Mouse (Mus musculus) large intestine, adult 2 months (tissue): ENCODE data around the gene Tesmin. TPM values are rescaled to one million over a fixed set of nuclear protein-coding genes. Genes with fewer than 3 reads are reported as not detected.

Experiments used
- DNase-seq: peaks from one replicate; pipeline ENCODE4 v3.0.0-alpha.2; 2012; ENCODE audit warnings: low read depth, low spot score
- WGBS: fragments of 180-500 bp; shearing (Covaris S2); methylation state at CpG from one replicate; pipeline ENCODE4 v1.1.7; 2018; 5-methylcytosine and 5-hydroxymethylcytosine counted together
- polyA plus RNA-seq: library from polyadenylated mRNA; depleted of rRNA; stranded (reverse); fragments of >200 nt; gene quantifications from 2 replicates; pipeline ENCODE4 v1.2.3, GENCODE M21; 2012

The Tesmin gene
- polyA plus RNA-seq, 1 experiment: 0.11 TPM

DNA sequence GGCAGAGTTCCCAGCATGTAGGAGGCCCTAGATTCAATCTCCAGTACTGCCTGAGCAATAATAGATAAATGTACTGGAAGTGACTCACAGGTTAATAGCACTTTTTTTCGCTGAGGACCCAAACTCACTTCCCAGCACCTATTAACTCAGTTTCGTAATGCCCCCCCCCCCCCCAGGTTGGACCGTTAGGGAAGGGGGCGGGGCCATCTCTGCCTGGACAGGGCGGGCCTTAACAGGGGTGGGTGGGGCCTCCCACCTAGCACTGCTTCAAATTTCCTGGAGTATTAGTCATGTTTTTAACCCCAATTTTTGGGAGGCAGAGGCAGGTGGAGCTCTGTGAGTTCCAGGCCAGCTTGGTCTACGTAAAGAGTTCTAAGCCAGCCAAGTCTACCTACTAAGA, 596 bp upstream of the Tesmin start:
- no peak for DNase-seq
- 55% methylated on average over 6 of the region's 6 CpGs for WGBS

DNA sequence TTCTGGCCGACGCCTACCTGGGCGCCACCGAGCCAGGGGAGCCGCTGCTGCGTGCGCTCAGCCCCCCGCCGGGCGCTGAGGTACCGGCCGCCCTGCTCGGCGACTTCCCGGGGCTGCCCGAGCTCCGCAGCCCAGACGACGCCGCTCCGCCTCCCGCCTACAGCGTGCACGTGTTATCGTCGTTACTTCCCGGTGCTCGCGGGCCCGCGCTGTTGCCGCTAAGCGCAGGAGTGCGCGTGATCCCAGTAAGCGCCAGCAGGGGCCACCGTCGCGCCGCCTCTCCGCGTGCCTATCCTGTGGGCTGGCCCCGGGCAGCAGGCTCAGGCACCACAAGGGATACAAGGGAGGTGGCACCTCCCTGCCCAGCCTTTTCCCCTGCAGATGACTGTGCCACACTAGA, 432 bp downstream of the Tesmin start:
- under 1% methylated on average over 43 of the region's 43 CpGs for whole genome bisulfite sequencing

DNA sequence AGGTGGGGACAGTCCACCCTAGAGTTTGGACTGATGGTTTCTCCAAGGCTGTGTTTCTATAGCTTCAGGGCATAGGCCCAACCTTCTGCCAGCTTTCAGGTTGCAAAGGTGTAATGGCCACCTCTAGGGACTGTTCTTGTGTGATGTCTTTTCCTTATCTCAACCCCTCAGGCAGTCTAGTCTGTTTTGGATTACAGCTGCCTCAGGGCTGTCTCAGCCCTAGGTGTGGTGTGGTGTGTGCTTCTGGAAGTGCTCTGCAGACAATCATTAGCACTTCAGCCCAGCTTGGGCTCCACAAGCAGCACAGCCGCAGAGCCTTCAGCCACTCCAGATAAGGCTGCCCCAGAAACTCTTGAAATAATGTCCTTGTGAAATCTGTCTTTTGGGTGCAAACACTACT, 3.7 kb downstream of the Tesmin start:
- 87% methylated on average over 1 of the region's 1 CpGs for WGBS
- DNase-seq: no peak

More for the DNA sequence above, 432 bp downstream of the Tesmin start:
- DNase-seq: no peak

DNA sequence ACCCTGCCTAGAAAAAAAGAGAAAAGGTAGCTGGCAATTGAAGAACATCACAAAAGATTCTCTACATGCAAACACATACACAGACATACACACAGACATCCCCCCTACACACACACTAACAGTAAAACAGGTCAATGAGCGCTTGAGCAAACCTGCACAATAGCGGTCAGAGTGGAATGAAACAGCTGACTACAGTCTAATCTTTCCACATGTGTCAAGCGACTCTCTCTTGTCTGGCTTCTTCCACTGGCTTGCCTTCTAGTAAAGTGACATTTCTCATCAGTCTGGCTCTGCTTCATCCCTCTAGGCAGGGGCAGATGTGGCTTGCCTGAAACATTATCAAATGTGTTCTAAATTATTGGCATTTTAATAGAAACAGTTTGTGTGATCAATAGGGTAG, 5.6 kb downstream of the Tesmin start:
- 86% methylated on average over 3 of the region's 3 CpGs for WGBS
- no peak for DNase-seq

DNA sequence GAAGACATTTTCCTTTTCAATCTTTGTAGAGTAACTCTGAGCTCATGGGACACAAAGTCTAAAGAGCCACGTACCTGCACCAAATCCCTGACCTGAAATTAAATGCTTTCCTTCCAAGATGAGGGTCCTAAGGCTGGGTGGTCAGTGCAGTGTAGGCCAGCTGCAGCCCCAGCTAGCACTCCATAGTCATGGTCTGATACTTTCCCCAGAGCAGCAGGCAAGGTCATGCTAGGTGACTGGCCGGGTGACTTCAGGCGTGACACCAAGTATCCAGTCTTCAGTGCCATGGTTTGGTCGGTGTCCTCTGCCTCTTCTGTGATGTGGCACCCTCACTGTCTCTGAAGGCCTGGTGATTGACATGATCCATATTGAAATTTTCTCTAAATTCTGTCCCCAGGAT, 11.4 kb downstream of the Tesmin start:
- 92% methylated on average over 4 of the region's 4 CpGs for WGBS
- no peak for DNase-seq

DNA sequence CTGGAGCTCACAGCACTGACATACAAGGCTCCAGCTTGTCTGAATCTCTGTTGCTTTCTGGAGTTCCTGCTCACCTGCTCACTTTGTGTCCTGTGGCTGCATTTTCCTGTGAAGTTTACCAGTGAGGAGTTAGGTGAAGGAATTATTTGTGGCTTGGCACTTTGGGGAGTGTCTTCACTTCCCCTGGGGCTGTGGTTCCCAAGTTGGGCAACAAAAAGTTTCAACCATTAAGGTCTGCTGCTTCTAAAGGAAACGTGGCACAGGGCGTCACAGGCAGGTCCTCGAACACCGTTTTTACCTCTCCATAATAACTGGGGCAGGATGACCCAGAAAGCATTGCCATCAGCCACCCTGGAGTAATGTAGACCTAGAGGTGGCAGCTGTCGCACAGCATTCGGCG, 12.8 kb downstream of the Tesmin start:
- 83% methylated on average over 7 of the region's 7 CpGs for WGBS
- no peak for DNase-seq

DNA sequence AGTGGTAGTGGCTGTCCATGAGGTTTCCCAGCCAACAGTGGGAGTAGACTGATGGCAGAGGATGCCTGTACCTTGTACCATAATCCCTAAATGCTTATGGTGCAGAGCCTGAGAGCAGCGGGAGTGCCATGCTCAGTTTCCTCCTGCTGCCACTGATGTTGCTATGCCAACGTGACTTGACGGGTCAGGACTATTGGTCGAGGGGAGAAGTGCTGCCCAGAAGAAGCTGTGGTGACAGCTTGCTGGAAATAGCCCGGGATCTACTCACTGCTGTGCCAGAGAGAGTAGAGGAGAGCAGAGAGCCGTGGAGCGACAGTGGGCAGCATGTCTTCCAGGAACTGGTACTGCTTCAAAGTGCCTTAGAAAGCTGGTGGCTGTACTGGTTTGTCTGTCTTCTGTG, 13.3 kb downstream of the Tesmin start:
- no peak for DNase-seq
- 46% methylated on average over 7 of the region's 7 CpGs for WGBS

DNA sequence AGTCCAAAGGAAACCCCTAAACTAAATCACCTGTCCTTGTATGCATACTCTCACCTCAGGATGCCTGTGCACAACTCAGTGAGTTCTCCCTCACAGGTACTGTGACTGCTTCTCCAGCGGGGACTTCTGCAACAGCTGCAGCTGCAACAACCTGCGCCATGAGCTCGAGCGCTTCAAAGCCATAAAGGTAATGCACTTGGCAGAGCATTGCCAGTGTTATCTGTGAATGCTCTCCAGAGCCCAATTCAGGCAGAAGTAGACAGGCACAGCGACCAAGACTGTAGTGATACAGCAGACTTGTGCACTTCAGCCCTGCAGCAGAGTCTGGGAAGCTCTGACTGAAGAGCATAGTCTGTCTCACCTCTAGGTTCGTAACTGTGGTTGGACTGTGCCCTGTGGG, 13.7 kb downstream of the Tesmin start:
- no peak for DNase-seq
- WGBS: 49% methylated on average over 6 of the region's 6 CpGs

DNA sequence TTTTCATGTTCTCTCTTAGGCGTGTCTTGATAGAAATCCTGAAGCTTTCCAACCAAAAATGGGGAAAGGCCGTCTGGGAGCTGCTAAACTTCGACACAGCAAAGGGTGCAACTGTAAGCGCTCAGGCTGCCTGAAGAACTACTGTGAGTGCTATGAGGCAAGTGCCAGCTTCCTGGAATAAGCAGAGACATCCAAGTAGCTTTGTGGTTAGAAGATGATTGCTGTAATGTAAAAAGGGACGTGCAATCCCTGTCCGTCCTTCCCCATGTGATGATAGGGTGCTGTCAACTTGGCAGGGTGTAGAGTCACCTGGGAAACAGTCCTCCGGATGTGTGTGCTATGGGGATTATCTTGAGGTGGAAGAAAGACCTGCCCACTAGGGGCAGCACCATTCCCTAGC, 15.4 kb downstream of the Tesmin start:
- WGBS: 86% methylated on average over 7 of the region's 7 CpGs
- DNase-seq: no peak

DNA sequence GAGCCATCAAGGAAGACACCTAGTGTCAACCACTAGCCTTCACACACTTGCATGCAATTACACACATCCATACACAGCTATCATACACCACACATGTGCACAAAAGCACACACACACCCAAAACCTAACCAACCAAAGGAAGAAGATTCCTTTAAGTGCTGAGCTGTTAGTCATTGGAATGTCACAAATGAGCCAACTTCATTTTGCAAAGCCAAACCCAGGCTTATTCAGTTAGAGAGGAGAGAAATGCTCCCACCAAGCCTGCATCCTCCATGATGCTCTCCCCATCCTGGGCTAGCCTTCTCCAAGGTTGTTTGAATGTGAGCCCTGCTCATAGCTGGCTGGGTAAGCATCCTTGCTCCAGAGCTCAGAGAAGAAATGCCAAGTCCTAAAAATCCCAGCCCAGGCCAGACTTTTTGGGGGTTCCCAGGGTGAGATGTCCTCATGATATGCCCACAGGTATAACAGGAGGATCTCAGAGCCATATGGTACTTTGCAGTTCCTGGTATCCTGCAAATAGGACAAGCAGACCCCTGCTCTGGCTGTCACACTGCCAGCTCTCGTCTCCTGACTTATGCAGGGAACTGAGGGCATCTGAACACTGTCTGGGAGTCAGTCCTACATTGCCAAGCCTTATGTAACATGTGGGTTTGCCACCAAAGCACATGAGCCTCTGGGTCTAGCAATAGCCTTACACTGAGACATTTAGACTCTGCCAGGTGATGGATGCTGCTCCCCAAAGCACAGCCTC, 17.0 kb downstream of the Tesmin start:
- DNase-seq: no peak
- 50% methylated on average over 1 of the region's 1 CpGs for WGBS

DNA sequence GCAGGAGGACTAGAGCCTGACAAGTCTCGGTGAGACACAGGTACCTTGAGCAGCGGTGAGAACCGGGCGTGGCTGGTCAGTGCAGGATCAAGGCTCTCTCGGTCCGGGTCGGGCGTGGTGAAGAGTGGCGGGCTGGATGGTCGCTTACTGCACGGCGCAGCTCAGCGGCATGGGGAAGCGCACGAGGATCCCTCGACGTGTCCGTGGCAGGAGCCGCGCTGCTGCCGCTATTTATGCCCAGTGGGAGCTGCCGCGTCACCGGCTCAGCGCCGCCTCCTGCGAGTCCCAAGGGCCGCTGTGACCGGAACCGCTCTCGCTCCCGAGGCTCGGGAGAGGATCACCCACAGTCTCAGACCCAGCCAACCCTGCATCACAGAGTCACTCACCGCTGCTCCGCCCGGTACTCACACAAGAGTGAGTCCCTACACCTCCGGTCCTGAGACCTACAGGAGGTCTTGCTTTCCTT, 25.6 kb downstream of the Tesmin start, which contains the start of gene Gal:
TSS of gene Gal (minus strand) at position 277 of the 466 bp plus-strand sequence.
- WGBS: 3% methylated on average over 37 of the region's 37 CpGs

DNA sequence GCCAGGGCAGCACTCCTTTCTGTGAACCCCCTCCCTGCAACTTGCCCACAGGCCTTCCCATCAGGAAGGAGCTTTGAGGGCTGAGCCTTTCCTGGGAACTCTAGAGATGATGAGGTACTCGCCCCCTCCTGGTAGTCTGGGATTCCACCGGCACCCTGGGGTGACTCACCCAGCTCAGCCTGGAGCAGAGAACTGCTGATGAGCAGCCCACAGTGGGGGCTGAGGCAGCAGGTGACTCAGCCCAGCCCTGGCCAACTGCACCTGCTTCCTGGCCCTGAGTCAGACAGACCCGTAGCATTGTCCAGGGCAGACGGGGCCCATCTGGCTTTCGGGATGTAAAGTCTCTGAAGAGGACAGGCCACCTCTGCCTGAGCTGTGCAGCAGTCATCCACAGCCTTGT, 30.6 kb downstream of the Tesmin start:
- WGBS: 19% methylated on average over 5 of the region's 5 CpGs
- DNase-seq: no peak

More for the DNA sequence above, 25.6 kb downstream of the Tesmin start, which contains the start of gene Gal:
- DNase-seq: no peak

DNA sequence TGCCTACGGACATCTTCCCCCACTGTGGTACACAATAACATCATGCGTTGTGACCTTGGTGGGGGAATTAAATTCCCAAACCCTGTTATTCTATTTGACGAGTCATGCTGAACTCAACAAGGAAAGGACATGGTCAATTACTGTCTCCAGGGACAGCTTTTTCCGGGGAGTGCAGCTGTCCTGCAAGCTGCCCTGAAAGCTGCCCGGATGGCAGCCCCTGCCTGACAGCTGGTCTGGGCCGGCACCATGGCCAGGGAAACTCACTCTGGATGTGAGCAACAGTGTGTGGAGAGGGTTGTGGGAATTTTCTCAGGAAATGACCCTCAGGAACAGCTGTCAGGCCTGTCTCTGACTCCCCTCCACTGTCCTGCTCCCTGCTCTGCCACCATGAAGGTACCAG, 33.8 kb downstream of the Tesmin start:
- DNase-seq: no peak
- WGBS: 77% methylated on average over 6 of the region's 6 CpGs

DNA sequence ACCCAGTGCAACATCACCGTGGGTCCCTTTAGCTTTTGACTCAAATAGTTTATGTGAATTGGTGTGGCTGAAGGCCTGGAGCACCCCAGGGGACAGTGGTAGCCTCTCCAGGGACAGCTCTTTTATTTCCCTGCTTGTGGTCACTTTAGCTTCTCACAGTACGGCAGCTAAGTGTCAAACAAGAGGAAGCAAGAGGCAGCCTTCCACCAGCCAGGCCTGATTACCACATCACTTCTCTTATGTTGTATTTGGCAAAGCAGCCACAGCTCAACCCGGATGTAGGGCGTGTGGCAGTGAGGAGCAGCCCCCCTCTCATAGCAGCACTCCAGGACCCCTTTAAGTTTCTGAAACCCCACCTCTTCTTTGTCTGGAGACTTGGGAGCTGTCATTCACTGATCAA, 34.3 kb downstream of the Tesmin start:
- DNase-seq: no peak
- 56% methylated on average over 4 of the region's 4 CpGs for WGBS

DNA sequence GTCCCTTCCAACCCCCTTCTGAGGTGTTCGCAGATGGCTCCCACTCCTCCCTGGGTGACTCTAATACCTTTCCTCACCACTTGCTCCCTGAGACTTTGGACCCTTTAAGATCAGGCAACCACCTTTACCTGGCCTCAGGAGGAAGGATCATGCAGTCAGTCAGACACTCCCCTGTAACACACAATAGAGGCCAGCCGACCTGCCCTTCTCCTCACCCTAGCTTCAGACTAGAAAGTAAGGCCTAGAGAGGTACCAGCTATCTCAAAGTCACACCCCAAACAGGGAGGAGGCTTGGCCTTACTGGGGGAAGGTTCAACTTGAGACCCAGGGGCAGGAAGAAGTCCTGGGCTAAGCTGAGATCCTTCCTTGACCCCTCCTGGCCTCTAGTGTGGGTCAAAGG, 35.6 kb downstream of the Tesmin start:
- WGBS: 57% methylated on average over 2 of the region's 2 CpGs
- no peak for DNase-seq

DNA sequence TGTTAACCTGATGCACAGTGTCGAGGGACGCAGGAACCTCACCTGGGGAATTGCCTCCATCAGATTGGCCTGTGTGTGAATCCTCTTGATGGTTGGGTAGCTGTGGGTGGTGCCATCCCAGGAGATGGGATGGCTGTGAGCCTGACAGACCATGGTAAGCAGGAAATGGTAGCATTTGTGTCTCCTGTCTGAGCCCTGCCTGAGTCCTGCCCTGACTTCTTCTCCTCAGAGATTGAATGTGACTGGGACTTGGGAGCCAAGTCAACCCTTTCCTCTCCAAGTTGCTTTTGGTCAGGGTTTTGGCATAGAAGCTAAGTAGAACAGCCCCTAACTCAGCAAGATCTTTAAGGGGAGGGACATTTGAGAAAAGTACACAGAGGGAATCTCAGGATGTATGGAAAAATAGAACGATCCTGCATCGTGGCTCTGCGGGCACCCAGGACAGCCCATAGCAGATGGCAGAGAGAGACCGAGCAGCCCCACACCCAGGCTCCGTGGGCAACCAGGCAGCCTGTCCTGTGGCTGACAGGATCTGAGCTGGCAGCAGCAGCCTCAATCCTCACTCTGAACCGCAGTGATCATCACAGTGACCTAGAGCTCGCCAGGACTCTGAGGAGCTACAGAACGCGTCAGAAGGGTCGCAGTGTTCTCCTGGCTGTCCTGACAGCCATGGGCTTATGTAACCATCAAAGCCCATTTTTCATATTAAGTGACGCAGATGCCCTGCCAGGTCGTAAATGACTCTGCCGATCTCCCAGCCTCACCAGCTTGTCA, 39.6 kb downstream of the Tesmin start:
- WGBS: 80% methylated on average over 15 of the region's 15 CpGs
- DNase-seq: no peak

DNA sequence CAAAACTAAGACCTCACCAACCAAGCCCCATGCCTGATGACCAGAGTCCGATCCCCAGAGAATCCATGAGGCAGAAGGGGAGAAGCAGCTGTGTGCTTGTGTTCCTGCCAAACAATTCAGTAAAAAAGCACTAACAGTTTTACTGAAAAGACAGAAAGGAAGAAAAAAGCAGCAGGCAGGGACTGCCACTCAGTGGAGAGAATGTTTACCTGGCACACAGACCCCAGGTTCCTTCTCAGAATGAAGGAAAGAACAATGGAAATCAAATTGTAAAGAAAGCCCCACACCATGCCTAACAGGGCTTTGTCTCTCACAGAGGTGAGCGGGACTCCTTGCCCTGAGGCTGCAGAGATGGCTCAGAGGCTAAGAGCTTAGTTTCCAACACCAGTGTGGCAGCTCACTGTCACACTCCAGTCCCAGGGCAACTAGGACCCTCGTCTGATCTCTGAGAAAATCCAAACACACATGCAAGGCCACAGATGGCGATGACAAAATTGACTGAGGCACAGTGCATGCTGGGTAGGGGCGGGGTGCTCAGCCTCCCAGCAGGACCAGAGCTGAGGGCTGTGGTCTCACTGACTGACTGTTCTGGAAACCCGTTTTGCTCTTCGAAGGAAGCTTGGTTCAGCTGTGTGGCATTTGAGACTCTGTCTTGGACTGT, 40.6 kb downstream of the Tesmin start:
- DNase-seq: no peak
- WGBS: 61% methylated on average over 7 of the region's 7 CpGs

DNA sequence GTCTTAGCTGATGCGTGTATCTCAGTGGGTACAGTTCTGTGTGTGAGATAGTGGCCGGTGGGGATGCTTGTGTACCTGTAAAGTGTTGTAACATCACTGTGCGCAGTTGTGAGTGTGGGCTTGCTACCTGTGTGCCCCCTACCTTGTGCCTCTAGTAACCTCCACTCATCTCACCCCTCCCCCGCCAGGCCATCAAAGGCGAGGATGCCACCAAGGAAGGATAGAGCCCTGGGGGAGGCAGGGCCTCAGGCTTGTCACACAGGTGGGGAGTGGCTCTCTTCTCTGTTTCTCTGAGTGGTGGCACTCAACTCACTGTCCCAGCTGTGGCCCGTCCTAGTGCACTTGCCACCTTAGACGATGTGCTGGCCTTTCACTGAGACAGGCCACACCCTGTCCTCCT, 42.4 kb downstream of the Tesmin start:
- 74% methylated on average over 7 of the region's 7 CpGs for WGBS
- DNase-seq: no peak

DNA sequence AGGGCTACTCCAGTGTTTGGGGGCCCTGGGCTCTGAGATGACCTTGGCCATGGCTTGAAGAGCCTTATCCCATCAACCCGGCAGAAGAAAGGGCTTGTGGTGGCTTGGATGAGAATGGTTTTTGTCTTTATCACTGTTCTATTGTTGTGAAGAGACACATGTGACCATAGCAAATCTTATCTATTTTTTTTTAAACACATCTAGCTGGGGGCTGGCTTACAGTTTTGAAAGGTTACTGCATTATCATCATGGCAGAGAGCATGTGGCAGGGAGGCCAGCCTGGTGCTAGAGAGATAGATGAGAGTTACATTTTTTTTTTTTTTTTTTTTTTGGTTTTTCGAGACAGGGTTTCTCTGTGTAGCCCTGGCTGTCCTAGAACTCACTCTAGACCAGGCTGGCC, 43.3 kb downstream of the Tesmin start:
- no peak for DNase-seq
- 87% methylated on average over 2 of the region's 2 CpGs for WGBS

DNA sequence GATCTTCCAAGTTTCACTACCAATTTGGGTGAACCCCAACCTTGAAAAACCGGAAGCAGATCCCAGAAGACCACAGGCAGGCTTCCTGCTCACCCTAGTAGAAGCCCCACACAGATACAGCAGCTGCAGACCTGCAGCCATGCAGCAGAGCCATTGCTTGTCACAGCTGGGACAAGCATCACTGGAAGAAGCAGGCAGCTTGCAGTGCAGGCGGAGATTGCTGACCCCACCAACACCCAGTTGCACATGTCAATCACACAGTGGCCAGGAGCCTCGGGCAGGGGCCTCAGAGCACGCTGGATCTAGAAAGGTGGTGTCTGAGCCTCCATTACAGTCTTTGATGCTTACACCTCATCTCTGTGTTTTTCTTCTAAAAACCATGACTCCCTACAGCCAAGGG, 45.5 kb downstream of the Tesmin start:
- DNase-seq: no peak
- 65% methylated on average over 4 of the region's 4 CpGs for WGBS

DNA sequence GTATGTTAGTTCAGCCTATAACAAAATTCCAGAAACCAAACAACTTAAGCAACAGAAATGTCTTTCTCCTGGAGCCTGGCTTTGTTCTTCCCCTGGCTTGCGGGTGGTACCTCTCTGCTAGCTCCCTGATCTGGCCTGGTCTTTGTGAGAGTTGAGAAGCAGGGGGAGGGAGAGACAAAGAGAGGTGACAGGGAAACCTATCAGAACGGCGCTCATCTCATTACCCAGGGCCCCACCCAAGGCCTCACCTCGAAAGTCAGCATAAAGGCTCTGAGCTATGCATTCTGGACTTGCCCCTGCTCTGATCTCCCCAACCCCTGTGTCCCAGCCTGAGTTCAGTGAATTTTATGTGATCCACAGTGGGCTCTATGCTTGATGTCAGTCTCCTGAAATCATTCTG, 46.0 kb downstream of the Tesmin start:
- 38% methylated on average over 4 of the region's 4 CpGs for WGBS

More for the DNA sequence above, 46.0 kb downstream of the Tesmin start:
- no peak for DNase-seq
